Mouse (Mus musculus) liver, adult (tissue): ENCODE data around the gene Arhgdia.

Experiments
- GATA4 ChIP-seq: IDR thresholded peaks from 2 replicates; pipeline ENCODE4 v1.6.1; 2014; ENCODE audit warnings: mild to moderate bottlenecking, low read length; ENCODE audit not compliant: insufficient replicate concordance

Gene Arhgdia

DNA sequence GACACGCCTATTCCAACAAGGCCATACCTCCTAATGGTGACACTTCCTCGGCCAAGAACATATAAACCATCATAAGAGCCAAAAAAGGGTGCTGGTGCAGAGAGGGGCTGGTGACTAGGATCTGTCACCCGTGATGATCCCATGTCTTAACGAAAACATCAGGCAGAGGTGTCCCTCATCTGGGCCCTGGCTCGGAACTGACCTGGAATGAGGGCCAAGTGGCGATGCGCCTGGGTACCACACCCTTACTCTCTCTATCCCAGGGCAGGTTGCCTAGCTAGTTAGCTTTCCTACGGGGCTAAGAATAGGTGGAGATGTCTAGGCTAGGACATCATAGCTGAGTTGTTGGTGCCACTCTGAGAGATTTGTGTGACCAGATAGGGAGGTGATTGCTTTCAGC, 47.3 kb downstream of the Arhgdia start:
- TF ChIP-seq GATA4: no peak

DNA sequence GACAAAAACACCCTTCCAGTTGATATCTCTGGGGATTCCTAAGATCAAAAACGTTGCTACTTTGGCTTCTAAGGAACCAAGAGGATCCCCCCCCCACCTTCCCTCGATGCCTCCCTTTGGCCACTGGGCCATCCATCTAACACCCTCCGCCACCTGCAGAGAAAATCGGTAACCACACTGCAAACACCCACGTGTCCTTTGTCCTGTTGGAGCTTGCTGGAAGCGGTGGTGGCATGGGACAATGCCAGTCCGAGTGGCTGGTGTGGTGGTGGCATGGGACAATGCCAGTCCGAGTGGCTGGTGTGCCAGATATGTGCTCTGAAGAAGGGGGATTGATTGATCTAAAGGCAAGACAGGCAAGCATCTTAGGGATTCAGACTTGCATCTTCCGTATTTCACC, 49.8 kb downstream of the Arhgdia start:
- TF ChIP-seq GATA4: no peak

DNA sequence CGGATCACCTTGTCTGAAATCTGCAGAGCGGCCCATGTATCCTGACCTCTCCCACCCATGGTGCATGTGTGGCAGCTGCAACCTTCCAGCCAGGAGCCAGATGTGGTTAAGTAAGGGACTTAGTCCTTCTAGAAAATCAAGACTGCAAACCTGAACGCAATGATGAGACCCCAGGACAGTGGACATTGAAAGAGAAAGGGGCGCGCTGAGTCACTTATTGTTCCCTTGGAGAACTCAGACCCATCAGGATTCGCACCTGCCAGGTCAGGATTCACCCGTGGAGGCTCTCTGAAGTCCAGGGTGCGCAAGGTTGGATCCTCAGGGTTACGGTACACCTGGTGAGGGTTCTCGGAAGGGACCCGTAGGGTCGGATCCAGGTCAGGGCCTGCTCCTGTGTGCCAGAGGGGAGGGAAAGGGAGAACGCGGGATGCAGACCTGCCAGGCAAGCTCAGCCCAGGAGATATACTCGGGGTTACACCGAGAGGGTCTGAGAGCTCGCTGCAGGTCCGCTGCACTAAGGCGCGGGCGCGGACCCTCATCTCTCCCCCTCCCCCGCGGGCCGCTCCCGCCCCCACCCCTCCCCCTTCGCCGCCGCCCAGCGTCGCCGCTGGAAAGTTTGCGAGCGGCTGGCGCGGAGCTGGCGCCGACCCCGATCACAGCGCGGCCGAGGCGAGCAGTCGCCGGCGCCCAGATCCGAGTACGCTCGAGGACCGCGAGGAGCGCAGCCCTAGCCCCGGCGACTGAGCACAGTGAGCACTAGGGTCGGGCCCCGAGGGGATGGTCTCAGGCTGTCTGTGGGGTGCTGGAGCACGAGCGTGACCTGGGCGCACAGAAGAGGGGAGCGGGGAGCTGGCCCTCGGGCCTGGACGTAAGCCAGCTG, 51.1 kb downstream of the Arhgdia start, which contains the start of gene Gcgr:
TSS of gene Gcgr (plus strand) at position 615 of the 880 bp plus-strand sequence.
- TF ChIP-seq GATA4: no peak

DNA sequence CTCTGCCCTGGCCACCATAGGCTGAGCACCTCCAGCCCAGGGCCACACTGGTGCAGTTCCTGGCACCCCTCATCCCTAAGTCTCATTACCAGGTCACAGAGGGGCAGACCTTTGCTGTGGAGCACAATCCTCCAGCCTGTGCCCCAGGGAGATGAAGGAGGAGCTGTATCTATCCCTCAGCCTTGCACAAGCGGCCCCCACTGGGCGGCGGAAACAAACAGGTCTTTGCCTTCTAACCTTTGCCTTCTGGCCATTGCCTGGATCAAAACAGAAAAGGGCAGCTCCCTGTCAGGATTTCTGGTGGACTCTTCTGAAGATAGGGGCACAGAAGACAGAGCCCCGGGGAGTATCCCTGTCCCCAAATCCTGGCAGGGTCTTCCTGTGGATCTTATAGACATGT, 52.5 kb downstream of the Arhgdia start:
- no peak; the same call in 1 of the 2 replicates for TF ChIP-seq GATA4
